Mouse (Mus musculus): ENCODE results near the gene Gm6164. TPM values are rescaled to one million over a fixed set of nuclear protein-coding genes. Genes with fewer than 3 reads are reported as not detected.

The Gm6164 gene
- polyA plus RNA-seq (2017; shearing (Covaris generic)) = under 1 TPM in 1 of 2 experiments, not detected in 1; 0.18 TPM

DNA sequence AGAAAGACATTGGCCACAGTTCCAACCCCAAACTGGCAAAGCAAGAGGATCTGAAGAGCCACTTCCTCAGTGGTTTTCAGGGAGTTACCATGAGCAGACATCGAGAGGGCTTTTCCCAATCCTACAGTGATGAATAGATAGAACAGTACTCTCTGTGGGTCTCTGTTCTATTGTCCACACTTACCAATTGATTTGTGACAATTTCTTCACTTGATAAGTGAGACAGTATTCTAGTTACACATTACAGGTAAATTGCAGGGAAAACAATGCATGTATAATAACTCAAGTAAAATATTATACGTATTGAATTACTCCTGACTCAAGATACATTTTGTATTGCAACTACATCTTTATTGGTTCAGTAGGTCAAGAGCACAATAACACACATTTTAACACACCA is at the start of gene Gm6164:
TSS of gene Gm6164 (minus strand) at position 101 of the 400 bp plus-strand sequence.

DNA sequence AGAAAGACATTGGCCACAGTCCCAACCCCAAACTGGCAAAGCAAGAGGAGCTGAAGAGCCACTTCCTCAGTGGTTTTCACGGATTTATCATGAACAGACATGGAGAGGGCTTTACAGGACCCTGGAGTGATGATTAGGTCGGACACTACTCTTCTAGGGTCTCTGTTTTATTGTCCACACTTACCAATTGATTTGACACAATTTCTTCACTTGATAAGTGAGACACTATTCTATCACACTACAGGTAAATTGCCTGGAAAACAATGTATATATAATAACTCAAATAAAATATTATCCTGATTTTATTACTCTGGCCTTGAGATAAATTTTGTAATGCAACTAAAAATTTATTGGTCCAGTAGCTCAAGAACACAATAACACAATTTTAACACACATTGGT is 28.3 kb upstream of the Gm6164 start, which contains the start of gene Gm4498:
TSS of gene Gm4498 (minus strand) at position 101 of the 400 bp plus-strand sequence.

DNA sequence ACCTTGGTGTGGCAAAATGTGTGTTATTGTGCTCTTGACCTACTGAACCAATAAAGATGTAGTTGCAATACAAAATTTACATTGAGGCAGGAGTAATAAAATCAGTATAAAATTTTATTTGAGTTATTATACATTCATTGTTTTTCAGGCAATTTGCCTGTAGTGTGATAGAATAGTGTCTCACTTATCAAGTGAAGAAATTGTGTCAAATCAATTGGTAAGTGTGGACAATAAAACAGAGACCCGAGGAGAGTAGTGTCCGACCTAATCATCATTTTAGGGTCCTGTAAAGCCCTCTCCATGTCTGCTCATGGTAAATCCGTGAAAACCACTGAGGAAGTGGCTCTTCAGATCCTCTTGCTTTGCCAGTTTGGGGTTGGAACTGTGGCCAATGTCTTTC is 12.0 kb downstream of the Gm6164 start, which contains the start of gene Vmn1r95:
TSS of gene Vmn1r95 (plus strand) at position 301 of the 400 bp plus-strand sequence.

DNA sequence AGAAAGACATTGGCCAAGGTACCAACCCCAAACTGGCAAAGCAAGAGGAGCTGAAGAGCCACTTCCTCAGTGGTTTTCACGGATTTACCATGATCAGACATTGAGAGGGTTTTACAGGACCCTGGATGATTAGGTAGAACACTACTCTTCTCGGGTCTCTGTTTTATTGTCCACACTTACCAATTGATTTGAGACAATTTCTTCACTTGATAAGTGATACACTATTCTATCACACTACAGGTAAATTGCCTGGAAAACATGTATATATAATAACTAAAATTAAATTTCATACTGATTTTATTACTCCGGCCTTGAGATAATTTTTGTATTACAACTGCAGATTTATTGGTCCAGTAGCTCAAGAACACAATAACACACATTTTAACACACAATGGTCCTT is 37.1 kb downstream of the Gm6164 start, which contains the start of gene Vmn1r94:
TSS of gene Vmn1r94 (minus strand) at position 101 of the 400 bp plus-strand sequence.

Other genes starting within 250 kb of the Gm6164 start
- gene Ceacam20, start 240.2 kb downstream of the Gm6164 start, polyA plus RNA-seq (2017; shearing (Covaris generic)) = 1 to 10 TPM in 1 of 2 experiments, under 1 TPM in 1; 0.49 to 1.5 TPM
- under 1 TPM; 0.16 to 0.34 TPM for gene Nlrp9b, start 214.1 kb downstream of the Gm6164 start, polyA plus RNA-seq (2017; shearing (Covaris generic))
- gene Vmn1r91, start 105.9 kb downstream of the Gm6164 start, polyA plus RNA-seq (2017; shearing (Covaris generic)) = 1 to 10 TPM in 1 of 2 experiments, under 1 TPM in 1; 0.16 to 2.1 TPM
- not detected for gene Gm16442, start 83.0 kb downstream of the Gm6164 start, polyA plus RNA-seq (2017; shearing (Covaris generic))
- not detected for gene Vmn1r93, start 66.5 kb downstream of the Gm6164 start, polyA plus RNA-seq (2017; shearing (Covaris generic))
- gene Vmn1r94, start 37.2 kb downstream of the Gm6164 start, polyA plus RNA-seq (2017; shearing (Covaris generic)) = not detected
- gene Vmn1r95, start 11.9 kb downstream of the Gm6164 start, polyA plus RNA-seq (2017; shearing (Covaris generic)) = not detected
- not detected for gene Gm4498, start 28.2 kb upstream of the Gm6164 start, polyA plus RNA-seq (2017; shearing (Covaris generic))
- 1 to 10 TPM; 1.2 to 2.7 TPM for gene Gm5890, start 57.2 kb upstream of the Gm6164 start, polyA plus RNA-seq (2017; shearing (Covaris generic))
- not detected for gene Gm4133, start 128.5 kb upstream of the Gm6164 start, polyA plus RNA-seq (2017; shearing (Covaris generic))
- not detected for gene Gm5728, start 169.8 kb upstream of the Gm6164 start, polyA plus RNA-seq (2017; shearing (Covaris generic))
- not detected for gene Vmn1r100, start 212.3 kb upstream of the Gm6164 start, polyA plus RNA-seq (2017; shearing (Covaris generic))
- not detected for gene Vmn1r101, start 237.0 kb upstream of the Gm6164 start, polyA plus RNA-seq (2017; shearing (Covaris generic))

All from inflammation-experienced regulatory T-cells (primary cell).